Mouse (Mus musculus) lung, postnatal 25 days (tissue): ENCODE results near the gene Brip1.

Experiments
- DNase-seq: peaks from one replicate; pipeline ENCODE4 v3.0.0; 2022; ENCODE audit warnings: low spot score

The Brip1 gene

DNA sequence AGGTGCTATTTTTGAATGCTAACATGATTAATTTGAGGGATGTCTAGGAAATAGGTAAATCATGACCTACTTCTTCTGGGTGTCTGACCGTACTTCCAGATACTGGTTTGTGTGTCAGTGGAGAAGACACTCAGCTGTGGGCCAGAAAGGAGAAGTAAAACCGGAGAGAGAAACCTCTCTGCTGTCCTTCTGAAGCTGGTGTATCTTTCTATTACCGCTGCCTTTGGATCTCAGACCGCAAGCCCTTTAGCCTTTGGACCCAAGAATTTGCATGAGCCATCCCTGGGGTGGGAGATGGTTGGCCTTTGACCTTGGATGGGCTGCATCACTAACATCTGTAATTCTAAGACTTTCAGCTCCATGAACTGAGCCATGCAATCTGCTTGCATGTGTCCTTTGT, 93.7 kb downstream of the Brip1 start:
- DNase-seq, result no peak

DNA sequence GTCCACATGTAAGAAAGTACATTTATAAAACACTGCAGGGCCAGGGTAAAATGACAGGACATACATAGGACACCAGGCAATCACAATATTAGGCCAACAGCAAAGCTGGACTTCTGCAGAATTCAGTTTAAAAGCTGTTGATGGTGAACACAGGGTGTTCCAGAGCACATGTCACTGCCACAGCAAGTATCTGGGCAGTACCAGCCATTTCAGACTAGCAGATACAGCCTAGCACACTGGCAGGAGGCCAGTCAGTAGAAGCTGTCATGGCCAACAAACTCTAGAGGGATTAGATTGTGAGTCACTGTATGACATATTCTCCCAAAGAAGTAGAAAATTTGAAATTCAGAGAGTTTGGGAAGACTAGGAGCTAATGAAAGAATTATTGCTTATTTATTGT, 94.4 kb downstream of the Brip1 start:
- DNase-seq, result no peak

DNA sequence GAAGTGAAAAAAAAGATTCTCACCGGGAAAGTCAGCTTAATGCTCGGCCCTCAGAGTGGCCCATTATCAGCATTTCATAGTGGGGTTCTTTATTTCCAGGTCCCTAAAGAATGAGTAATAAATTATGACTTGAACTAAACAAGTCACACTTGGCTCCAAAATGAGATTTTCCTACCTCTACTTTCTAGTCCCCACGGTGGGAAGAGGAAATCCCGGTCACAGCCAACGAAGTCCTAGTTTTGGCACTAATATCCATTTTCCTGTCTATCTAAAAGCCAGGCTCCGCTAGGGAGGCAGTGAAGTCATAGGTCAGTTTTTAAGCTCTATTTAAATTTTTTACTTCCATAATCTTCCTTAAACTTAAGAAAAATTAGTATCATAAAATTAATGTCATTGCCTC, 99.8 kb downstream of the Brip1 start:
- DNase-seq, result no peak

DNA sequence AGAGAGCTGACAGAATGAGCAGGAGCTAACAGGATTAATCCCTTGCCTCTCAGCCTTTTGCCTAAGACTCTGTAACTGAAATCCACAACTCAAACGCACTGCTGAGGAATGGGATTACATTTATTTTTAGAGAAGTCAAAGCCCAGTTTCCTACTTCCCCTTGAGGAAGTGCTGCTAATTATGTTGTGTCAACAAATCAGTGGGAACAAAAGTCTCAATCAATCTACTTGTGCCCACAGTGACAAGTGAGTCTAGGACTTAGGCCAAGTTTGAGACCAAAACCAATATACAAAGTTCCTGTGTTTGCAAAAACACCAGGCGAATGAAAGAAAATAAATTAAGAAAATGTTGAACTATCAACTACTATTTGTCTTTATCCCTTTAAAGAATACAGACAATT, 101.7 kb downstream of the Brip1 start:
- peak; percentile 52 for DNase-seq

DNA sequence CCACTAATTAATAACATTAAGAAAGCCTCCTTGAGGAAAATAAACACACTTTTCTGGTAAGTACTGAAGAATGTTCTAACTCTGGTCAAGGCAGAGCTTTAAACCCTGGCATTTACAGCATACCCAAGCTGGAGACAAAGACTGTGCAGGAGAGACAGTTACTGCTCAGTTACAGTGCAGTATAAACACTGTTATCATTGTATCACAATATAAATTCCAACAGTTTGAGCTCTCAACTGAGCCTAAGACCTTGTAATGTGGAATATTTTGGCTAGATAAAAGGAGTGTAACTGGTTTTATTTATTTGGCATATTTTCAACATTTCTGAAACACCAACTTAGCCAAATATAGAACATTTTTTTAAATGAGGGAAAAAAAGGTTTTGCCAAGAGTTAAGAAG, 112.2 kb downstream of the Brip1 start:
- no peak for DNase-seq

DNA sequence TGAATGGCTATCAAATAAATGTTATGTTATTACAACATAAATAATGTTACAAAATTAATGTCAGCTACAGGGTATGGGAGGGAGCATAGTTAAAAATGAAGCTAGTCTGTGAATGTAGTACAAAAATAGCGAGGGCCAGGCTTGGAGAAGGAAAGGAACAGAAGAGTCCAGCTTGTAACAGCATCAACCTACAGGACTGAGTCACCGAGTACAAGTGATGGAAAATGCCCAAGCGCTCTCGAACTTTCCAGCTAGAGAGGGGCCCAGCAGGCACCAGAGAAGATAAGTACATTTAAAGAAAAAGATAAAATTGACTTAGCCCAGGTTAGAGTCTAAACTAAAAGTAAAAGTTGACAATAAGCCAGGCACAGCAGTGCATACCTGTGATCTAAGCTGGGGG, 116.5 kb downstream of the Brip1 start:
- DNase-seq, result no peak

DNA sequence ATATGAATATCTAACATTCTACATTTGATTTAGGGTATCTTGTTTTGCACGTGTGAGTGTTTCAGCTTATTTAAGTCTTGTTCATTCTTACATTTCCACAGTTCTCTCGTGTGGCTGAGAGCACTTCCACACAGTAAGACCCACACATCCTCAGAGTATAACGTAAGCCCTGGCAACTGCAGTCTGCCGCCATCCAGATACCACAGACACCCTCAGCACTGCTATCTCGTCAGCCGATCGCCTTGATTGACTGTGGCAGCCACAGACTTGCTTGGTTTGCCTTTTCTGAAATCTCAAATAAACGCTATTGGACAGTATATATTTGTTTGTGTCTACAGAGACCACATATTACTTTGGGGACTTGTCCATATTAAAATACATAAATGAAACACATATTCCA, 123.0 kb downstream of the Brip1 start:
- no peak for DNase-seq

DNA sequence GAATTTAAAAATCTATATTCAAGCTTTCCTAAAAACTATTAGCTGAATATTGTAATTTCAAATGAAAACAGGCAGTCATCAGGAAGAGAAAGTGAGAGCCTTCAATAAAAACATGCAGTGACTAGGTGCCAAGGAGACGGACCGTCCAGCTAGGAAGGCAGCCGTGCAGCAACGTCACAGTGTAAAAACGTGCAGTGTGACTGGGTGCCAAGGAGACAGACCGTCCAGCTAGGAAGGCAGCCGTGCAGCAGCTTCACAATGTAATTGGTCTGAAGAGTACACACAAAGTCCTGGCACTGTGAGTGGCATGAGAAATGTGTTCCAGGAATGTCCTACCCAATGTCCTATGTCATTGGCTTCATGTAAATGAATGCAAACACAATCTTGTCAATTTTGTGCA, 124.0 kb downstream of the Brip1 start:
- DNase-seq, result no peak

DNA sequence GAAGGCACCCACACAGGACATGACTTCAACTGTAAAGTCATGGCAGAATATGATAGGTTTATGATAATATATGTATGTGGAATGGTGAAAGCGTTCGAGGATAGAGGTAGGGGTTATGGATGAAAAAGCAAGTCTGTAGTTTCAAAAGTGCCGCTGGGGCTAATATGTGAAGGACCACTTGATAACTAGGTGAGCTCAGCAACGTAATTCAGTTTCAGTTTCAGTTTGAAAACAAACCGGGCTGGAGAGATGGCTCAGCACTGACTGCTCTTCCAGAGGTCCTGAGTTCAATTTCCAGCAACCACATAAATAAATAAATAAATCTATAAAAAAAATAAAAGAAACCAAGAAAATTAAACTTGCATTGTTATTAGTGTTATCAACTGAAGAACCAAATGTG, 124.6 kb downstream of the Brip1 start:
- DNase-seq, result no peak

DNA sequence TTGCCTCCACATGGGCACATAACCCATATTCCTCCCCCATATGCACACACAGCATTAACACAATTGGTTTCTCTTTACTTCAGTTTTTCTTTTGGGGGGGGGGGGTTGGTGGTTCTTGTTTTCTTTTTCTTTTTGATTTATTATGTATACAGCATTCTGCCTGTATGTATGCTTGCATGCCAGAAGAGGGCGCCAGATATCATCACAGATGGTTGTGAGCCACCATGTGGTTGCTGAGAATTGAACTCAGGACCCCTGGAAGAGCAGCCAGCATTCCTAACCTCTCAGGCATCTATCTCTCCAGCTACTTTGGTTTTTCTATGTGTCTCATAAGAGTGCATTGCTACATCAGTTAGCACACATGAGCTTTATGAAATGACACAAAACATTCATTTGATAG, 125.6 kb downstream of the Brip1 start:
- DNase-seq, result no peak

DNA sequence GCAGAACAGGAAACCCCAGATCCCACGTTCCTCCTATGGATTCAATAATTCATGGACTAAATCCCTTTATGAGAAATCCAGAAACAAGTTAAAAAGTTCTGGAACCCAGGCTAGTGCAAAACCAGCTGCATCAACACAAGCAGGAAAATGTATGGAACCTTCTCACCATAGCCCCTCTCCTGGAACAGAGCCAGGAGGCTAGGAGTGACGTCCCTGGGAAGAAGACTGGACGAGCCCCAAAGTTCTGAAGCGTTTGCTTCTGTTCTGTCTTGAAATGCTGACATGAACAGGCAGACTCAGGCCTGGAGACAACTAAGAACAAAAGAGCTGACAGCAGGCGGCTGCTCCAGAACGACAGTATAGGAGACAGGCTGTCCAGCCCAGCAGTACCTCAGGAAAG, 132.3 kb downstream of the Brip1 start:
- DNase-seq, result no peak

DNA sequence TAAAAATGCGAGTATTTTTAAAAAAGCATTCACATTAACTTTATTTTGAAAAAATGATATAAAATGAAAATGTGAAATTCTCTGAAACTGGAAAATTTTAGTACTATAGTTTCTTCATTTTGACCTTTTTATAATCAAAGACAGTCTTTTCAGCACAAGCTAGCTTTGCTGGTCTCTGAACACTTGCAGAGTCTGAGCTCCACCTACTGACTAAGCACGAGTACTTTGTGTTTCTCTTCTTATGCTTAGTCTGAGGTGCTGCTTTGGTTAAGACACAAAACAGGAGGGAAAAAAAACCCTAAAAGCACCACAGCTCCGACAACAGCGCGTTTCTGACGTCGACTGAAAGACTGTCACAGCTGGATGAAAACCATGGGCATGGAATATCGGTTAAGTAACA, 133.8 kb downstream of the Brip1 start:
- no peak for DNase-seq

DNA sequence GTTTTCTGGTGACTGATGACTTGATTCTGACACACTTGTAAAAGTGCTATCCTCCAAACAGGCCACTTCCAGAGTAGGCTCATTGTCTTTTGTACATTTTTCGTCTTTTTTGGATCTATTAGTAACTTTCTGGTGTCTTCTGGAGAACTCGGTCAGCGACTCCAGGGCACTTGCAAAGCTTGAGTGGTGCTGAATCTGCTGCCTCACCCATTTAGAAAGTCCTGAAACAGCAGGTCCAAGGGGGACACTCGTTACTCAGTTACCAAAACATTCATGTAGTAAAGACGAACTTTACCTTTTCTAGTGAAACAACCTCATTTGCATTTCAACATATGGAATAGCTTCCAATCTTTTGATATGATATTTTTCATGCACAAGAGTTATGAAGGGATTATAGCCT, 136.1 kb downstream of the Brip1 start:
- no peak for DNase-seq

DNA sequence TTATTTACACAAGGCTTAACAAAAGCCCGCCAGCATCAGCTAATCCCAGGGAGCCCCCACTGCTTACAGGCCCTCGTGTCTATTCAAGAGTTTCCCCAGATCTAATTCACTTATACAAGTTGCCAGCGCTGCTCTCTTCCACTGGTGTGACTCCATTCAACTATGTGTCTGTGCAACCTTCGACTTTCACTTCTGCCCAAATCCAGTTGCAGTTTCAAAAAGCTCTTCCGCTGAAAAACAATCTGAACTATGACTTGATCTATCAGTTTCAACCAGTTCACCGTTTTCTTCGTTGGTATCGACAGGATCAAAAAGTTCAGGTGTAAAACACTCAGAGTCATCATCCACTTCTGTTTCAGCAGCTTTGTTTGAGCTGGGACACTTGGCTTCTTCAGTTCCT, 139.8 kb downstream of the Brip1 start:
- no peak for DNase-seq

DNA sequence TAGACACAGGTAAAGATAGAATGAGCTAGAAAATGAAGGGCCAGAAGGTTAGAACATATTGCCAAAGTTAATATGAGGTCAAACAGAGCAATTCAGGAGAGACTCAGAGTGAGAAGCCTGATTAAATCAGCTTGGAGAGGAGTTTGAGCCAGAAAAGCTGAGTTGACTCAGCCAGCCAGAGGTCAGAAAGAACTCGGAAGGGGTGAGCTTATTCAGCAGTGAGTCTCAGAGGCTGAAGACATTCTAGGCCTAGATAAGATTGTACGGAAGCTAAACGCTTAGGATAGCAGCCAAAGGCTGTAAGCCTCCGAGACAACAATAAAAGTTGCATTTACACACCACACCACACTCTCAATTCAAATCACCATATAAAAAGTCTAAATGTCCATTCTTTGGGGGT, 141.9 kb downstream of the Brip1 start:
- DNase-seq, result no peak

DNA sequence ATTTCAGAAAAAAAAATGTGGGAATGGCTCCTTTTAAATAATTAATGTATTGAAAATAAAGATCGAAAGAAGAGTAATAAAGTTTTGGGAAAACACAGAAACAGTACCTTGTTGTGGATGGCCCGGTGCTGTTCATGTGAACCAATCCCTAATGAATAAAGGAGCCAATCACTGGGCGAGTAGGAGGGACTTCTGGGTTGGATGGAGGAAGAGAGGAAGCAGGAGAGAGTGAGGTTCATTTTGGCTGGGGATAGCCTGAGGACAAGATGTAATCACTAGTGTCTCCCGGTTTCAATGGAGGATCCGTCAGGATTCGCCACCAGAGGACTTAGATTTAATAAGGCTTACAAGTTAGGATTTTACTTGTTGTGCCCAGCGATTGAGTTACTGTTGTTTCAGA, 145.2 kb downstream of the Brip1 start:
- no peak for DNase-seq

DNA sequence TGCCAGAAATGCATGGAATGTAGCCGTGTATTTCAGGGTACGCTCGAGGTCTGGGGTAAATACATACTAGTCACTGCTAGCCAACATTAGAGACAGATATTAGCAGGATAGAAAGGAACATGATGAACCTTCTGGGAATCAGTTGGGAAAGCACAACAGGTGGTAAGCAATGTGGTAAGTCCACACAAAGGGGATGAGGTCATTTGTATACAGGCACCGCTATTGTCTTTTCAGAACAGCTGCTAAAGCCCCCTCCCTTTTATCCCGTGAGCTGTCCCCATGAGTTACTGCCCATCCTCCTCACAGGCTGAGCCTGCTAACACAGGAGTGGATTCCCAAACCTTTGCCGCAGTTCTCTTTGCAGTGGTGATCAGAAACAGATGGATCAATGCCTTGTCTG, 149.6 kb downstream of the Brip1 start:
- peak; percentile 20 for DNase-seq

DNA sequence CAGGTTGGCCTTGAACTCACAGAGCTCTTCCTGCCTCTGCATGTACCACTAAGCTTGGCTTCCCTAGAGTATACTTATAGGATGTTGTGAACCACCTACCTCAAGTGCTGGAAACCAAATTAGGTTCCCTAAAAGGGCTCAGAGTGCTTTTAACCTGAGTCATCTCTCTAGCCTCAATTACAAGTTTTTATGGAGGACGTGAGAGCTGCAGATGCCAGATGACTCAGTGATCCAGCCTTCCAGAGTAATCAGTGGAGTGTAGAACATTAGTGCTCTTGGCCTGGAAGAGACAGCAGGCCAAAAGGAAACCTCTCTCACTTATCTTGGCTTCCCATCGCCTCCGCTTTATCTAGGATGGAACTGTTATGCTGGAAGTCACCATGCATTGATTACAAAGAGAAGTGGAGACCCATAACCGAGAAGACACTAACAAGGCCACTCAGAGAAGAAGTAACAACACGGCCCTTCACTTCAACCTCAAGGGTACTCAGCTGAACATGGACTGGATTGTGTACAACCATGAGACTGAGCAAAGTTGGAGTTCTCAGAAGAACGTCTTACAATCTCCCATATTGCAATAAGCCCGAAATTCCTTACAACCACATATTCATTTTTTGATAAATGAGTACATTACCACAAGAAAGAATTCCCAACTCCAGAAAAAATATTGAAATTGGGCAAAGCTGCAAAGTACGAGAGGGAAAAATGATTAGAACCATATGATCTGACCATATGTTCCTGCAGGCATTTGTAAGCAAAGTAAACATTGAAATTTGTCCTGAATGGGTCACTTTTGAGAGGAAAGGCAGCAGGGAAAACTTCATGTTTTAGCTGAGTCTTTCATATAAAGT, 150.3 kb downstream of the Brip1 start:
- peak; percentile 25 for DNase-seq

DNA sequence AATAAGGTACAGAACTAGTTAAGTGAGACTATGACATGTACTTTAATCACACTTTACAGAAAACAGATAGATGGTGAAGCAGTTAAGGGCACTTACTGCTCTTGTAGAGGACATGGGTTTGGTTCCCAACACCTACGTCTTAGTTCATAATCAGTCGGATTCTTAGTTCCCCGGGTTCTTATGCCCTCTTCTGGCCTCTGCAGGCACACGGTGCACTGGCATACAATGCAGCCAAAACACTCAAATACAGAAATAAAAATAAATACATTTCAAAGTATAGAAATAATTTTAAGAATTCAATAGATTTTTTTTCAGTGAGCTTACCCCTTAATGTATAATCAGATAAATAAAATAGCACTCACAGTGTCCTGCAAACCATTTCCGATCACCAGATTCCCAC, 161.0 kb downstream of the Brip1 start:
- no peak for DNase-seq

DNA sequence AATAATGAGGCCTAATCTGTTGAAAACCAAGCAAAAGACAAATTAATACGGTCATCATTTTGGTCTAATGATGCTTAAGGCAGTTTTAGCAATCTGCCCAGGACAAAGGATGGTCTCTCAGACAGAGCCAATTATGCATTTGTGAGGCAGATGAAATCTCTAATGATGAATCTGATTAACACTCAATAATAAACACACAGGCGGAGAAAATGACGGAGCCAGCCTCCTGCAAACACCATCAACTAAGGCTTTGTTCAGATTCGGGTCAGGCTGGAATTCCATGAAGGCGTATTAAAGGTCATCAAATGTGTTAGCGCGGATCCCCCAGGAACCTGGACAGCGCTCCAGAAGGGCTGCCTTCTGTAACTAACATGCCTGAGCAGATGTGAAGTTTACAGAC, 161.6 kb downstream of the Brip1 start:
- DNase-seq, result no peak

DNA sequence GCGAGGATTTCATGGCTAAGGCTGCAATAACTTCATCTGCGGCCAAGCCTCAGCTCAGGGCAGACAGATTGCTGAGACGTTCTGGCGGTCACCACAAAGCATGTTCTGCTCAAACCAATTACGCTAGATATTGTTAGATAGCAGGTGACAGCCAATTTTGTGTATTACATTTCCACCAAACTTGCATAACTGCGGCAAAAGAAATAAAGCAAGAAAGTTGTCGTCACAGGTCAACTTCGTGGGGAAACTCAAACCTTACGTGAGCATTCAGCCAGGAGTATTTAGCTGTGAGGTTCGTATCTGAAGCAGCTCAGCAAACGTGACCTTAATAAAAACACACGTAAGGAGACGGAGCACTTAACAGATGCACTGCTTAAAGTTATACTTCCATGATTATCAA, 162.3 kb downstream of the Brip1 start:
- no peak for DNase-seq

DNA sequence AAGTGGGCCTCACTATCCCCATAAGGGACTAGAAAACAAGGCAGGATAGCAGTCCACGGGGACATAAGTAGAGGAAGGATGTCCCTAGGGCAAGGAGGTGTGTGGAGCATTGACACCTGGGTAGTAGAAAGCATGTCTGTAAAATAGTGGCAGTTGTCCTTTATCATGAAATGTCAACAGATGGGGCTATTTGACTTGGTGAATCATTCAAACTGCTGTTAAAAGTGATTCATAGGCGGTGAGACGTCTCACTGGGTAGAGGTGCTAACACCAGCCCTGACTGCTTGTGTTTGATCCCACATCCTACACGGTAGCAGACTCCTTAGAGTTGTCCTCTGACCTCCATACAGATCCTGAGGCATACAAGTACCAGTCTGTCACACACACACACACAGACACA, 168.1 kb downstream of the Brip1 start:
- no peak for DNase-seq

DNA sequence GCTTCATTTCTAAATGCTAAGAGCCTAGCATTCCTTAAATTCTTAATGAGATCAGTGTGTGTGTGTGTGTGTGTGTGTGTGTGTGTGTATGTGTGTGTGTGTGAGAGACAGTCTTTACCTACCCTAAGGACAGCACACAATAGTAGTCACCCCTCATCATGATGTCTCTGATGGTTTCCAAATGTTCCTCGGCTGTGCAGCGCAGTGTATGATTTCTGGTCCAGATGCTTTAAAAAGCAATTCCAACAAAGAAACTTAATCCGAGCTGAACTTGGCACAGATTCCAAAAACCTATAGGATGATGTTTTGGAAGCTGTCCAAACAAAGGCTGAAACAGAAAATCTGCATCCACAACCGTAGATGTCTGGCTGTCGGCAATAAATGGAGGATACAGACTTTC, 173.0 kb downstream of the Brip1 start:
- no peak for DNase-seq

DNA sequence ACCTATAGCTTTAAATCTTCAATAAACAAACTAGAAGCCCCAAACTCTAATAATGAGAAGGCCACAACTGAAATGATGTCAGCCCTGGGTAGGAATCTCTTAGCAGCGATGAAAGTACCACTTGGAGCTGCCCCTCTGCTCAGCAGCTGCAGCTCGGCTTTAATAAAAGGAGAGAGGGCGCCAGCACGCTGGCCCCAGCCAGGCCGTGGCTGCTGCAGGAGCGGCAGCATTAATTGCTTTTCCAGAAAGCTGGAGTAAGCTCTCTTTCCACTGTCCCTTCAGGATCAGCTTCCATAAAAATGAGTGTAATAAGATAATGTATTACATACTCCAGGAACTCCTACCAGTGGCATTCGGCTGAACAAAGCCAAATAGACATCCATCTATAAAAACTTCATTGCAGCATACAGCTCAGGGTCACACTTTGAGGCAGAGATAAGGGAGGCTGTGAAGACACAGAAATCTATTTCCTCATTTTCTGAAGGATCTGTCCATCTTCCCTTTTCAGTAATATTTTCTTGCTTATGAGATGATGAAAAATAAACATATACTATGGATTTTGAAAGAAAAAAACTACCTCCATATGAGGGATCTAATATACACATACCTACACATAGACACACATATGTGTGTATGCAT, 174.3 kb downstream of the Brip1 start:
- no peak for DNase-seq
